Mouse (Mus musculus) G1E (cell line): ENCODE results near the gene Hoxa7.

ENCODE experiments used
- CTCF ChIP-seq: IDR thresholded peaks from 2 replicates; pipeline ENCODE4 v1.5.1; 2012; ENCODE audit warnings: low read depth, low read length, inconsistent platforms, mixed read lengths
- GATA1 ChIP-seq: IDR thresholded peaks from 2 replicates; pipeline ENCODE4 v1.6.1; 2012; ENCODE audit warnings: borderline replicate concordance, low read length, inconsistent platforms, mixed read lengths
- POLR2AphosphoS5 ChIP-seq: IDR thresholded peaks from 2 replicates; pipeline ENCODE4 v1.6.1; 2012; ENCODE audit warnings: low read depth, low read length, inconsistent platforms; ENCODE audit not compliant: insufficient replicate concordance
- TAL1 ChIP-seq: conservative IDR thresholded peaks from 2 replicates; pipeline ENCODE4 v1.6.1; 2012; ENCODE audit warnings: low read depth, low read length, inconsistent platforms, mixed read lengths

DNA sequence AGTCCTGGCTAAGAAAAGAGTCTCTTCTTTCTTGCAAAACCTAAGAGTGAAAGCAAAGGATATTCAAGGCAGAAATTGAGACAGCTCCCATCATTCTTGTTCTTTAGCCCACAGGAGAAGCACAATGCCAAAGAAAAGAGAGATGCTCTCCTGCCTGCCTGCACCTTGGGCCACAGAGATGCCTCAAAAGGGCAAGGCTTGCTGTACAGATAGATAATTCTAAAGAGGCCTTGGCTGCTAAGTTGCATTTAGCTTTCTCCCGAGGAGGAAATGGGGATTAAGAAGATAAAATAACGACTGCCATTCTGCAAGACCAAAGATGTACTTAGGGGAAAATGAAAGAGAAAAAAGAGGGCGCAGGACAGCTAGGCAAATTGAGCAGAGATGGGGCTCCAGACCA, 25.3 kb upstream of the Hoxa7 start:
- TF ChIP-seq CTCF (no peak), TAL1 (no peak), GATA1 (no peak), POLR2AphosphoS5 (no peak)
